Mouse (Mus musculus) hindbrain, embryonic 14.5 days (tissue): Measurements from ENCODE around the gene Yap1. TPM values are rescaled to one million over a fixed set of nuclear protein-coding genes. Genes with fewer than 3 reads are reported as not detected.

Source experiments
- ATAC-seq: fragments of 200-750 bp; cut with Nextera tagmentation; 2 replicates; pipeline ENCODE4 v1.8.0; 2017; ENCODE audit warnings: moderate number of reproducible peaks, mild to moderate bottlenecking, moderate TSS enrichment, moderate library complexity; ENCODE audit not compliant: low FRiP score
- DNase-seq: peaks from one replicate; pipeline ENCODE4 v3.0.0-alpha.2; 2015; ENCODE audit warnings: low spot score
- H3K27ac ChIP-seq: fragments of 300-500 bp; sonication (generic); 2 replicates; pipeline ENCODE4 v1.5.1; 2014; ENCODE audit warnings: mild to moderate bottlenecking, moderate library complexity
- H3K27me3 ChIP-seq: fragments of 300-500 bp; sonication (generic); 2 replicates; pipeline ENCODE4 v1.6.1; 2014; ENCODE audit warnings: mild to moderate bottlenecking, low read length, mixed read lengths; ENCODE audit not compliant: control insufficient read depth, insufficient read depth
- H3K36me3 ChIP-seq: fragments of 300-500 bp; sonication (generic); replicated peaks from 2 replicates; pipeline ENCODE4 v1.6.1; 2014; ENCODE audit not compliant: control insufficient read depth, insufficient read depth
- H3K4me1 ChIP-seq: fragments of 300-500 bp; sonication (generic); replicated peaks from 2 replicates; pipeline ENCODE4 v1.6.1; 2014; ENCODE audit warnings: antibody characterized with exemption, low read length, mixed read lengths; ENCODE audit not compliant: control insufficient read depth, insufficient read depth
- H3K4me2 ChIP-seq: fragments of 300-500 bp; sonication (generic); replicated peaks from 2 replicates; pipeline ENCODE4 v1.6.1; 2014; ENCODE audit warnings: mild to moderate bottlenecking, moderate library complexity
- H3K4me3 ChIP-seq: fragments of 300-500 bp; sonication (generic); replicated peaks from 2 replicates; pipeline ENCODE4 v1.5.1; 2014; ENCODE audit warnings: mild to moderate bottlenecking, low read length
- H3K9ac ChIP-seq: fragments of 300-500 bp; sonication (generic); 2 replicates; pipeline ENCODE4 v1.6.1; 2014
- H3K9me3 ChIP-seq: fragments of 300-500 bp; sonication (generic); 2 replicates; pipeline ENCODE4 v1.6.1; 2016; ENCODE audit warnings: low read length; ENCODE audit not compliant: control insufficient read depth
- WGBS: fragments of 180-500 bp; shearing (Covaris S2); extraction: QIAGEN DNeasy Blood & Tissue Kit; methylation state at CpG from one replicate; pipeline ENCODE4 v1.1.7; 2014; 5-methylcytosine and 5-hydroxymethylcytosine counted together
- polyA plus RNA-seq: library from polyadenylated mRNA; unstranded; fragments of >200 nt; fragmentation: Nextera tagmentation; extraction: Ambion mirVana; gene quantifications from 2 replicates; pipeline ENCODE4 v1.2.1, GENCODE M21; 2014

Yap1 gene
- polyA plus RNA-seq, result 9.5 and 10.1 TPM in 2 replicates

DNA sequence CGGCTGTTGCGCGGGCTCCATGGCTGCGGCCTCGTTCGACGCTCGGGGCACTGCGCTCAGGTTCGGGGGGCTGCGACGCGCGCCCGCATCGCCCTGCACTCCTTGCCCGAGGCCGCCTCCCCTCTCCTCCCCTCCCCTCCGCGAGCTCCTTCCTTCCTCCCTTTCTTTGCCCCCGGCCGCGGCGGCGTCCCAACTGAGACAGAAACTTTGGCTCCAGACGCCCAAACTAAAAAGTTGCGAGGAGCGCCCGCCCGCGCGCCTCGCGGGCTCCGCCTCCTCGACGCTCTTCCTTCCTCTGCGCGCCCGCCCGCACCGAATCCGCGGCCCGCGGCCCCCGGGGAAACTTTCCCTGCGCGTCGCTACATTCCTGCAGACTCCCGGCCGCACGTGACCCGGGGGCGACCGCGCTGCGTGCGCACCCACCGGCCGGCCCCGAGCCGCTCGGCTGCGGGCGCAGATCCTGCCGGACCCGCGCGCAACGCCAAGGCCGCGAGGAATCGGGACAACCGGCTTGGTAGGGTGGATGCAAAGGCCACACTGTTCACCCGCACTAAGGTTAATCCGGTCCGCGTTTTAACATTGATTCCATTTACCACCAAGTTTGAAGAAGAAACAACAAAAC, at the start of gene Yap1:
TSS of gene Yap1 (minus strand) at position 227 of the 622 bp plus-strand sequence.
- H3K9me3 ChIP-seq, result no peaks in the 10 kb centered on the region
- peak within 1 kb of the TSS; percentile 90 for H3K4me2 ChIP-seq
- no peaks in the 10 kb centered on the region for H3K36me3 ChIP-seq
- peak within 1 kb of the TSS; percentile 79 for H3K4me3 ChIP-seq
- peak; percentile 83 for DNase-seq
- peaks cover 6% of the 10 kb centered on the region for H3K4me1 ChIP-seq
- H3K27me3 ChIP-seq, result peaks cover 18% of the 10 kb centered on the region
- peak within 1 kb of the TSS; percentile 84 for H3K27ac ChIP-seq
- whole genome bisulfite sequencing, result 1% methylated on average over 63 of the region's 79 CpGs
- H3K9ac ChIP-seq, result peak within 1 kb of the TSS; percentile 71
- peak; percentile 83 for ATAC-seq

DNA sequence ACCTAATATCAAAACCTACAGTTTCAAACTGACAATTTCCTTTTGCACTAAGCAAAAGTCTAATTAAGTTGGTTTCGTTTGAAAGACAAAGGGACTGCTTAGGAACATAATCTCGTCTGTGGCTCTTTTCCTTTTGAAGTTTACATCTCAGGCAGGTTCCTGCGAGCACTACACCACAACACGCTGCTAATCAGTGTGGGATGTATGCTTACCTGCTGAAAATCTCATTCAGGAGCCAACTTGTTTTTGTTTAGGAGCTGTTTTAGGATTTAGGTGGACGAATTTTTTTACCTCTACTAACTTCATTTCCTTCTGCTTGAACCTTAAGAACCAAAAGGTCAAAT, 38.6 kb upstream of the Yap1 start:
- WGBS, result 27% methylated on average over 5 of the region's 5 CpGs
- peak overlapping the region; percentile 81; the same call in 1 of the 2 replicates for H3K9ac ChIP-seq

GRCm38 (mm10) chr9:8042338-8043043, 38.1 kb upstream of the Yap1 start, which contains the start of gene Cfap300:
TSS of gene Cfap300 (minus strand) at chr9:8042823.
- Histone ChIP-seq H3K27me3 (no peaks in the 10 kb centered on the region), H3K4me3 (peak within 1 kb of the TSS; percentile 80), H3K9me3 (no peaks in the 10 kb centered on the region), H3K9ac (peak within 1 kb of the TSS; percentile 81), H3K27ac (peak within 1 kb of the TSS; percentile 88), H3K4me1 (peaks cover 9% of the 10 kb centered on the region), H3K4me2 (peak within 1 kb of the TSS; percentile 70), H3K36me3 (no peaks in the 10 kb centered on the region)
- ATAC-seq (peak; percentile 99), DNase-seq (peak; percentile 99)
- under 1% methylated on average over 39 of the region's 39 CpGs for WGBS

More for the DNA sequence above, 38.6 kb upstream of the Yap1 start:
- Histone ChIP-seq H3K36me3 (no peaks in the 10 kb centered on the region), H3K4me3 (peak overlapping the region; percentile 80), H3K4me1 (peaks cover 9% of the 10 kb centered on the region), H3K27me3 (no peaks in the 10 kb centered on the region), H3K9me3 (no peaks in the 10 kb centered on the region), H3K27ac (peak overlapping the region; percentile 88), H3K4me2 (peak overlapping the region; percentile 70)
- ATAC-seq, result peak; percentile 58
- DNase-seq, result no peak

DNA sequence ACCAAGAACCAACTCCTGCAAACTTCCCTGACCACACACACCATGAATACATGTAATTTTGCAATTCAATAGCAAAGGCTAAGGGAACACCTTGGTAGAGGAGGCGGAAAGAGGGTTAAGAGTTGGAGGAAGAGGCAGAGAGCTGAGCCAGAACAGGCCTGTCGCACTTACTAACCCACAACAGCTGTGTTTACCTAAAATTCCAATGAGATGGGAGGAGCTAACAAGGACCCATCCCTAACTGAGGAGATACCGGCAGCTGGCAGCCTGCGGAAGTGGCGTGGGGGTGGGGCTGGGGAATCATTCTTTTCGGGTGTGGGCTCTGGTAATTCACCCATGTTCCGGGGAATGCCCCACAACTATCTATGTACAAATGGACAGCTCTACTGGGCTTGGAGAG, 31.1 kb upstream of the Yap1 start:
- H3K9ac ChIP-seq, result no peak overlapping the region
- no peaks in the 10 kb centered on the region for H3K36me3 ChIP-seq
- WGBS, result 38% methylated on average over 7 of the region's 7 CpGs
- no peak overlapping the region for H3K4me3 ChIP-seq
- no peak for DNase-seq
- no peaks in the 10 kb centered on the region for H3K9me3 ChIP-seq
- no peaks in the 10 kb centered on the region for H3K4me1 ChIP-seq
- H3K27me3 ChIP-seq, result no peaks in the 10 kb centered on the region
- no peak overlapping the region for H3K4me2 ChIP-seq
- ATAC-seq, result no peak
- no peak overlapping the region for H3K27ac ChIP-seq

GRCm38 (mm10) chr9:8035091-8035490, 30.7 kb upstream of the Yap1 start:
- H3K9me3 ChIP-seq, result no peaks in the 10 kb centered on the region
- H3K4me1 ChIP-seq, result no peaks in the 10 kb centered on the region
- no peak overlapping the region for H3K9ac ChIP-seq
- H3K4me2 ChIP-seq, result no peak overlapping the region
- WGBS, result 72% methylated on average over 4 of the region's 4 CpGs
- H3K4me3 ChIP-seq, result no peak overlapping the region
- ATAC-seq (no peak), DNase-seq (no peak)
- no peaks in the 10 kb centered on the region for H3K27me3 ChIP-seq
- no peaks in the 10 kb centered on the region for H3K36me3 ChIP-seq
- no peak overlapping the region for H3K27ac ChIP-seq

DNA sequence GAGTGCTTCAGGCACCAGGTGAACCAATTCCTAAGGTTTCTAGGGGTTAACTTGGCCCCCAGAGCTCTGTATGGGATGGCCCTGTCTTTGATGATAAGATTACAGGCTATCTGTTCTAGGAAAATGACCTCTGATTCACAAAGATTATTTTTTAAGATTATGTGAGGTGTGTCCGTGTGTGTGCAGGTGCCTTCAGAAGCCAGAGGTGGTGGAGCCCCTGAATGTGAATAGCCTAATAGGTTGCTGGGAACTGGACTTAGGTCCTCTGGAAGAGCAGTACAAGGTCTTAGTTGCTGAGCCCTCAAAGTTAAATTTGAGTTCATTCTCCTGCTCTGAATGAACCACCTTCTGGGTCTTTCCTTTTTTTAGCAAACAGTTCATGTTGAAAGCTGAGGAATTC, 29.7 kb upstream of the Yap1 start:
- H3K9ac ChIP-seq, result no peak overlapping the region
- no peak overlapping the region for H3K4me2 ChIP-seq
- H3K4me3 ChIP-seq, result no peak overlapping the region
- H3K27me3 ChIP-seq, result no peaks in the 10 kb centered on the region
- ATAC-seq (no peak), DNase-seq (no peak)
- no peaks in the 10 kb centered on the region for H3K4me1 ChIP-seq
- 82% methylated on average over 1 of the region's 1 CpGs for WGBS
- H3K36me3 ChIP-seq, result no peaks in the 10 kb centered on the region
- no peak overlapping the region for H3K27ac ChIP-seq
- no peaks in the 10 kb centered on the region for H3K9me3 ChIP-seq

DNA sequence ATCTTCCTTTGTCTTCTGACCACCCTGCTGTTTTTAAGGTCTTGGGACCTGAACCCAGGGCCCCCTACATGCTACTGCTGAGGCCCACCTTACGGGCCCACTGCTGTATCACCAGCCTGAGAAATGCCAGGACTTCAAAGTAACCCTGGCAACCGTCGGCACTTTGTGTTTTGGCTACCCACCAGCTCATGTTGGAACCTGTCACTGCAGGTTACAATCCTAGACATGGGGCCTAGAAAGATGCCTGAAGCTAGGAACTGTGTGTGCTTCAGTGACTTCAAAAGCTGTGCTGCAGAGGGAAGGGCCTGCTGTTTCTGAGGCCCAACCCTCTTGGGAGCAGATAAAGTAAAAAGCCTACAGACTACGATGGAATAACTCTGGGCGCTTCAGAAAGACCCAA, 28.5 kb upstream of the Yap1 start:
- Histone ChIP-seq H3K27me3 (no peaks in the 10 kb centered on the region), H3K9me3 (no peaks in the 10 kb centered on the region), H3K4me1 (no peaks in the 10 kb centered on the region), H3K36me3 (no peaks in the 10 kb centered on the region), H3K27ac (no peak overlapping the region), H3K4me2 (no peak overlapping the region), H3K9ac (no peak overlapping the region), H3K4me3 (no peak overlapping the region)
- DNase-seq (no peak), ATAC-seq (0 out of 2 replicates have a peak, but pooled peaks have one; percentile 24)
- 75% methylated on average over 5 of the region's 5 CpGs for WGBS

DNA sequence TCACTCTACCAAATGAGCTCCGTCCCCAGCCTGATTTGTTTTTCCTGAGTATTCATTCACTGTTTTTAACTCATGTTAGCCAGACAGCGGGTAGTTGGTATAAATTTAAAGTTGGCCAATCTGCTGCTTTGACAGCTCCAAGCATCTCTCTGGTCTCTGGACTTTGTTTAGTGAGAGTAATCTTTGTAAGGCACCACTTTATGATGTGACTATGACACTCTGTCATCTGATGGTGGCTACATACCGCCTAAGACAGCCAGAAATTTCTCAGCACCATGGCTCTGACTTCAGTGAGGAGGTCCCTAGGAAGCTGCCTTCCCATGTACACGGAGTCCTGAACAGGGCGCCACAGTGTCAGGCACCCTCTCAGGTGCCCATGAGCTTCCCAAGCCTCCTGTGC, 14.2 kb upstream of the Yap1 start:
- Histone ChIP-seq H3K4me3 (no peak overlapping the region), H3K9ac (no peak overlapping the region), H3K36me3 (peaks cover 4% of the 10 kb centered on the region; the same call in 1 of the 2 replicates), H3K27me3 (no peaks in the 10 kb centered on the region), H3K4me1 (no peaks in the 10 kb centered on the region), H3K9me3 (no peaks in the 10 kb centered on the region), H3K27ac (no peak overlapping the region), H3K4me2 (no peak overlapping the region)
- DNase-seq (no peak), ATAC-seq (no peak)
- 91% methylated on average over 5 of the region's 5 CpGs for WGBS

DNA sequence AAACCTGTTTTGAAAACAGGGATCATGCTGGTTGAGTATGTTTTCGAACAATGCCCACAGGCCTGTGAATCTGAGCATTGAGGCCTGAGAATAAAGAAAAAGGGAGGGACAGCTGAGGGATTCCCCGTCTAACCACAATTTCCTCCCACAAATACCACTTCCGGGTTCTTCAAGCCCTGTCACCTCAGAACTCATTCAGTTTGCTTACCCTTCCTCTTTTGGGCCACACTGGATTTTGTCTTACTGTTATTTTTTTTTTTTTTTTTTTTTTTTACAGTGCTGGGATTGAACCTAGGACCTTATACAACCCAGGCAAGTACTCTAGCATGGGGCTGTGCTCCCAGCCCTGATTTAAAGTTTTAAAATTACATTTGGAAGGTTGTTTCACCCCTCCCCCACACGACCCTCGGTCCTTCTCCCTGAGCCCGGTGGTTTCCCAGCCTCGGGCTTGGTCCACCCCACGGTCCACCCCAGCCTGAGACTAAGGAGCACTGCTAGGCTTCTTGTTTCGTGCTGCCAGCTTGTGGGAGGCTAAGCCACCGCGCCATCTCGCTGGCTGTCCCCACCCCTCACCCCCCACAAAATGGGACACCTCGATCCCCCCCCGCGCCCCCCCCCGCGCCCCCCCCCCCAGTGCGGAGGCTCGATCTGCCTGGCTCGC, 13.0 kb upstream of the Yap1 start:
- Histone ChIP-seq H3K4me2 (no peak overlapping the region), H3K4me1 (no peaks in the 10 kb centered on the region), H3K36me3 (peaks cover 3% of the 10 kb centered on the region; the same call in 1 of the 2 replicates), H3K27me3 (no peaks in the 10 kb centered on the region), H3K9ac (no peak overlapping the region), H3K4me3 (no peak overlapping the region), H3K27ac (no peak overlapping the region), H3K9me3 (no peaks in the 10 kb centered on the region)
- WGBS, result 62% methylated on average over 13 of the region's 20 CpGs
- ATAC-seq, result no peak
- no peak for DNase-seq
